Mouse (Mus musculus): ENCODE data around the gene Prss44.

DNA sequence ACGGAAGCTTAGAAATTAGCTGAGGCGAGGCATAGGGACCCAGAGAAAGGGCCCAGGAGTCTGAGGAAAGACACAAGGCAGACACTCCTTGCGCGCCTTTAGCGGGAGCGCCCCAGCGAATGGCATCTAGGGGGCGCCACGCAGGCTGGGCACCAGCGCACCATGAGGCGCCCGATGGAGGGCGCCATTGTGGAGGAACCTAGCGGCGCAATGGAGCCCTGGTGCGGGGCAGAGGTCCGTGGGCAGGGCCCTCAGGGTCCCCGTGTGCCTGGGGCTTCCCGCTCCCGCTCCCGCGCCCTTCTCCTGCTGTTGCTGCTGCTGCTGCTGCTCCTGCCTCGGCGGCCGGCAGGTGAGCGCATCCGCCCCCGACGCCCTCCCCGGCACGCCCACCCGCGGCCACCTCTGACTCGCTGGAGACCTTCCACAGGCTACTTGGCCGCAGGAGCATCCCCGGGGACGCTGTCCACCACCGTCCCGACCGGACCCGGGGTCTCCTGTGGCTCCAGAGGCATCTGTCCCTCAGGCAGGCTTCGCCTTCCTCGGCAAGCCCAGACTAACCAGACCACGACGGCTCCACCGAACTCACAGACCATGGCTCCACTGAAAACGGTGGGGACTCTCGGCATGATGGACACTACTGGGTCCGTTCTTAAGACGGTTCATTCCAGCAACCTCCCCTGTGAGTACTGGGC lies 44.1 kb downstream of the Prss44 start, which contains the start of gene Prss50:
- TF ChIP-seq POLR2A (IDR thresholded peaks at IDR 0.05; ENCODE audit: extremely low read depth, insufficient read depth, low read length): no peak
- TF ChIP-seq CTCF (IDR thresholded peaks at IDR 0.05; ENCODE audit: extremely low read depth, insufficient read depth, low read length): peak; percentile 12; the same call in 1 of the 2 replicates
